Mouse (Mus musculus): ENCODE measurements around the gene Dapk2. TPM values are rescaled to one million over a fixed set of nuclear protein-coding genes. Genes with fewer than 3 reads are reported as not detected.

The Dapk2 gene
- polyA plus RNA-seq, 1 experiment from 2014 or later, result 5.9 TPM

DNA sequence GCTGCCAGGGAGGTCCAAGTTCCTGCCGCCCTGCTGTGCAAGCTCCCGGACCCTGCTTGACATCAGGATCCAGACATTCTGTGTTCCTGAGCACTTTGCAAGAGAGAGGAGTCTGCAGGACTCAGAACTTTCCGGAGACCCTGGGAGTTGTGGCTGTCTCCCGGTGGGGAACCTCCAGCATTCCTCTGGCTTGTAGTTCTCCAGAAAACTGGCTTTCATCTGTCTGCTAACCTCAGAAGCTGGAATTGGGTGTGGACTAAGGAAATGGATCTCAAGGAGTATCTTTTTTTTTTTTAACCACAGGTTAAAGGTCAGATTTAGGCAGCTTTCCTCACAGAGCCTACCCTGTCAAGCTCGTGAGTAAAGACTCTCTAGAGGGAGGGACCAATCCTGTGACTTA is 113.7 kb downstream of the Dapk2 start:
- no peak overlapping the region for H3K4me2 ChIP-seq
- no peak for DNase-seq
- no peak for TF ChIP-seq CTCF (IDR thresholded peaks at IDR 0.05; ENCODE audit: low read depth)

DNA sequence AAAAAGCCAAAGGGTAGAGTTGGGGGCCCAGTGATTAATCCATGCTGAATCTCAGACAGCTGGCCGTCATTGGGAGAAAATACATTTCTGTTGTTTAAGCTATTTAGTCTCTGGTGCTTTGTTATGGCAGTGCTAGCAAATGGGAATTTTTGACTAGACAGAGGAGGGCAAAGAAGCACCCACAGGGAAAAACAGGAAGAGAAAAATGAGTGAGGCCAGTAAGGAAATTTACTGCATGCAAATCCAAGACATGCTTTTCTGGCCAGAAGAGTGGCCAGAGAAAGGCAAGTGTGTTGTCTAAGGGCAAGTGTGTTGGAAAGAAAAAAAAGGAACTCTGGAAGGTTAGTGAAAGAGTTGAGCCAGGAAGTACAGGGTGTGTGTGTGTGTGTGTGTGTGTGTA is 115.6 kb downstream of the Dapk2 start:
- Histone ChIP-seq H3K36me3 (ENCODE audit: insufficient read depth) (no peaks in the 10 kb centered on the region), H3K4me1 (ENCODE audit: insufficient read depth) (peaks cover 18% of the 10 kb centered on the region), H3K9ac (no peak overlapping the region), H3K27me3 (ENCODE audit: insufficient read depth, low read length) (no peaks in the 10 kb centered on the region), H3K9me3 (ENCODE audit: low read depth, low read length) (no peaks in the 10 kb centered on the region), H3K27ac (ENCODE audit: low read depth) (no peak overlapping the region), H3K4me2 (no peak overlapping the region), H3K4me3 (ENCODE audit: low read depth, low read length) (no peak overlapping the region)
- no peak for ATAC-seq (ENCODE audit: insufficient read depth)
- 72% methylated on average over 1 of the region's 1 CpGs for WGBS
- no peak for DNase-seq
- no peak for TF ChIP-seq CTCF (IDR thresholded peaks at IDR 0.05; ENCODE audit: low read depth)

More for the DNA sequence above, 113.7 kb downstream of the Dapk2 start:
- Histone ChIP-seq H3K9ac (no peak overlapping the region), H3K36me3 (ENCODE audit: insufficient read depth) (no peaks in the 10 kb centered on the region), H3K9me3 (ENCODE audit: low read depth, low read length) (no peaks in the 10 kb centered on the region), H3K4me1 (ENCODE audit: insufficient read depth) (peaks cover 14% of the 10 kb centered on the region), H3K27ac (ENCODE audit: low read depth) (no peak overlapping the region), H3K27me3 (ENCODE audit: insufficient read depth, low read length) (no peaks in the 10 kb centered on the region), H3K4me3 (ENCODE audit: low read depth, low read length) (no peak overlapping the region)
- 41% methylated on average over 5 of the region's 5 CpGs for WGBS
- no peak for ATAC-seq (ENCODE audit: insufficient read depth)

DNA sequence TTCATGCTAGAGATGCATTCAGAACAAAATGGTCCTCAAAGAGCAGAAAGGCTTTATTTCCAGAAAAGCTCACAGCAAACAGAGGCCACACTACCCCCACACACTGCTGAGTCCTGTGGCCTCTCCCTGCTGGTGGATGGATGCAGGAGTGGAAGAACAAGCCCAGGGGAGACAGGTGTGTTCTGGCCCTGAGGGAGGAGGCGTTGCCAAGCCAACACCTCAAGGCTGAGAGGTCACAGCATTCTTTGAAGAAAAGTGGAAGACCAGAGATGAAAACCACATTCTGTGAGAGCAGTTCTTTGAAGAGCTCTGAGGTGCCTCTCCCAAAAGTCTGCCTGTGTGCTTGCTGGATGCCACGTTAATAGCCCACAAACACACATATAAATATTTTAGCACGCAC is 116.6 kb downstream of the Dapk2 start:
- H3K27ac ChIP-seq (ENCODE audit: low read depth), result no peak overlapping the region
- H3K27me3 ChIP-seq (ENCODE audit: insufficient read depth, low read length), result no peaks in the 10 kb centered on the region
- no peak for TF ChIP-seq CTCF (IDR thresholded peaks at IDR 0.05; ENCODE audit: low read depth)
- peak overlapping the region; percentile 58; the same call in 1 of the 2 replicates for H3K4me2 ChIP-seq
- H3K9me3 ChIP-seq (ENCODE audit: low read depth, low read length), result no peaks in the 10 kb centered on the region
- no peaks in the 10 kb centered on the region for H3K36me3 ChIP-seq (ENCODE audit: insufficient read depth)
- no peak for ATAC-seq (ENCODE audit: insufficient read depth)
- H3K4me3 ChIP-seq (ENCODE audit: low read depth, low read length), result no peak overlapping the region
- H3K9ac ChIP-seq, result no peak overlapping the region
- WGBS, result 35% methylated on average over 3 of the region's 3 CpGs
- peaks cover 18% of the 10 kb centered on the region for H3K4me1 ChIP-seq (ENCODE audit: insufficient read depth)
- DNase-seq, result no peak

DNA sequence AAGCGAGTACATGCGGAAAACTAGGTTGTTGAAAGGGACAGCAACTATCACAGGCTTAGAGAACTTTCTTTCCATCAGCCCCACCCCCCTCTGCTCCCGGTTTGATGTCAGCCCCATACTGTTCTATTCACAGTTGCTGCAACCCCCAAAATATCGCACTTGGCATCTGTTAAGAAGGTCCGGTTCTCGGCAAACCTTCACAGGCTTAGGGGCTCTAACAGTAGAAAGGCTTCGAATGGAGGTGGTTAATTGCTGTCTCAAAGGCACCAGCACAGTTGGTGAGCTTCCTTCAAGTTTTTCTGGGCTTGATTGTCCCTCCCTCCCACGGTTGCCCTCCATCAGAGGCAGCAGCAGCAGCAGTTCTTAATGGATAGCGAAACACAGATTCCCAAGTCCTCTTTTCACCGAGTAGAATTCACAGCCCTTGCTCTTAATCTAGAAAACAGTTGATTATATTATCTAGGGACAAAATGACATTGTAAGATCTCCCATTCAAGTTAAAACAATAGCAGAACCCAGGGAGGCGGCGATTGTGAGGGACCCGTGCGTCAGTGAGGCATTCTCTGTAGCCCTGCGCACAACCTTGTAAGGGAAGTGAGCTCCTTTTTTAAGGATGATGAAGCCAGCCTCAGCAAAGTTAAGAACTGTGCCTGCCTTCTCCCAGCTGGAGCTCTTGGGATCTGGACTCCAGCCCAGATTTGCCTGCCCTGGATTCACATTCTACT is 117.4 kb downstream of the Dapk2 start:
- no peak for TF ChIP-seq CTCF (IDR thresholded peaks at IDR 0.05; ENCODE audit: low read depth)
- Histone ChIP-seq H3K9me3 (ENCODE audit: low read depth, low read length) (no peaks in the 10 kb centered on the region), H3K36me3 (ENCODE audit: insufficient read depth) (no peaks in the 10 kb centered on the region), H3K4me3 (ENCODE audit: low read depth, low read length) (peak overlapping the region; percentile 4; the same call in 1 of the 2 replicates), H3K27me3 (ENCODE audit: insufficient read depth, low read length) (no peaks in the 10 kb centered on the region), H3K4me2 (peak overlapping the region; percentile 58), H3K9ac (peak overlapping the region; percentile 29; the same call in 1 of the 2 replicates), H3K27ac (ENCODE audit: low read depth) (peak overlapping the region; percentile 82), H3K4me1 (ENCODE audit: insufficient read depth) (peaks cover 18% of the 10 kb centered on the region)
- 6% methylated on average over 15 of the region's 15 CpGs for WGBS
- no peak for ATAC-seq (ENCODE audit: insufficient read depth)
- DNase-seq, result peak; percentile 75

- TF ChIP-seq CTCF (IDR thresholded peaks at IDR 0.05; ENCODE audit: low read depth), result no peak
- Histone ChIP-seq H3K27ac (ENCODE audit: low read depth) (no peak overlapping the region), H3K36me3 (ENCODE audit: insufficient read depth) (no peaks in the 10 kb centered on the region), H3K27me3 (ENCODE audit: insufficient read depth, low read length) (no peaks in the 10 kb centered on the region), H3K9ac (no peak overlapping the region), H3K4me1 (ENCODE audit: insufficient read depth) (peaks cover 18% of the 10 kb centered on the region), H3K9me3 (ENCODE audit: low read depth, low read length) (no peaks in the 10 kb centered on the region), H3K4me3 (ENCODE audit: low read depth, low read length) (no peak overlapping the region), H3K4me2 (peak overlapping the region; percentile 58; the same call in 1 of the 2 replicates)
- no peak for ATAC-seq (ENCODE audit: insufficient read depth)
- WGBS, result 45% methylated on average over 4 of the region's 4 CpGs
- DNase-seq, result no peak
These were observed 118.0 kb downstream of the Dapk2 start for GRCm38 (mm10) chr9:66276062-66276461.

GRCm38 (mm10) chr9:66276697-66277385 is 118.8 kb downstream of the Dapk2 start:
- no peak for TF ChIP-seq CTCF (IDR thresholded peaks at IDR 0.05; ENCODE audit: low read depth)
- Histone ChIP-seq H3K9me3 (ENCODE audit: low read depth, low read length) (no peaks in the 10 kb centered on the region), H3K4me2 (no peak overlapping the region), H3K9ac (no peak overlapping the region), H3K4me1 (ENCODE audit: insufficient read depth) (peaks cover 20% of the 10 kb centered on the region), H3K27me3 (ENCODE audit: insufficient read depth, low read length) (no peaks in the 10 kb centered on the region), H3K36me3 (ENCODE audit: insufficient read depth) (no peaks in the 10 kb centered on the region), H3K4me3 (ENCODE audit: low read depth, low read length) (no peak overlapping the region), H3K27ac (ENCODE audit: low read depth) (peak overlapping the region; percentile 48; the same call in 1 of the 2 replicates)
- peak; percentile 76 for DNase-seq
- WGBS, result 19% methylated on average over 14 of the region's 14 CpGs
- ATAC-seq (ENCODE audit: insufficient read depth), result peak; percentile 76

DNA sequence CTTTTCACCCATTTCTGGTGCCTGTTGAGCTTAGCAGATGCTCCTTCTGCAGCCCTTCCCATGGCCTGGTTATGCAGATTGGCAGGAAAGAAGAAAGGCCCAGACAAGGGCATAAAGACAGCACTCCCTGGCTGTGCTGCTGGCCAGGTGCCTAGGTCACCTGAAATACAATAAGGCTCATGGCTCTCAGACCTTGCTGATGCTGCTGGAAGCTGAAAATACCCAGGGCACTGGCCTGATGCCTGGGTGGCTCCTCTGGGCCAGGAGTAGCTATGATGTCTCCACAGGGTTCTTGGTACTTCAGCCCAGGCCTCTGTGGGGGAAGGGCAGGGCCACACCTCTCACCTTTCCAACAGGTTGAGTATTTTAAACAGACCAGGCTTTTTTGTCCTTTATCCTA is 121.6 kb downstream of the Dapk2 start:
- Histone ChIP-seq H3K4me1 (ENCODE audit: insufficient read depth) (peaks cover 17% of the 10 kb centered on the region), H3K4me3 (ENCODE audit: low read depth, low read length) (no peak overlapping the region), H3K36me3 (ENCODE audit: insufficient read depth) (no peaks in the 10 kb centered on the region), H3K9ac (no peak overlapping the region), H3K27me3 (ENCODE audit: insufficient read depth, low read length) (no peaks in the 10 kb centered on the region), H3K4me2 (no peak overlapping the region), H3K27ac (ENCODE audit: low read depth) (no peak overlapping the region), H3K9me3 (ENCODE audit: low read depth, low read length) (no peaks in the 10 kb centered on the region)
- no peak for ATAC-seq (ENCODE audit: insufficient read depth)
- DNase-seq, result no peak
- TF ChIP-seq CTCF (IDR thresholded peaks at IDR 0.05; ENCODE audit: low read depth), result no peak

Data from lung, embryonic 14.5 days (tissue).